Mouse (Mus musculus) gastrocnemius, postnatal 10 days (tissue): ENCODE measurements around the gene Myo1g. TPM values are rescaled to one million over a fixed set of nuclear protein-coding genes. Genes with fewer than 3 reads are reported as not detected.
"Not testable (repeated sequence)": the region's sequence is repeated elsewhere in the genome, so short reads cannot be mapped to it uniquely, and the experiment has no call there.

Source experiments
- DNase-seq: peaks from one replicate; pipeline ENCODE4 v3.0.0; 2021; ENCODE audit warnings: mixed read lengths
- total RNA-seq, 2 experiments: library from RNA; stranded (reverse); gene quantifications; 2 replicates each; pipeline ENCODE4 v1.2.3; 2021

The Myo1g gene
- total RNA-seq, 2 experiments from 2014 or later = 1.6 to 2.5 TPM

DNA sequence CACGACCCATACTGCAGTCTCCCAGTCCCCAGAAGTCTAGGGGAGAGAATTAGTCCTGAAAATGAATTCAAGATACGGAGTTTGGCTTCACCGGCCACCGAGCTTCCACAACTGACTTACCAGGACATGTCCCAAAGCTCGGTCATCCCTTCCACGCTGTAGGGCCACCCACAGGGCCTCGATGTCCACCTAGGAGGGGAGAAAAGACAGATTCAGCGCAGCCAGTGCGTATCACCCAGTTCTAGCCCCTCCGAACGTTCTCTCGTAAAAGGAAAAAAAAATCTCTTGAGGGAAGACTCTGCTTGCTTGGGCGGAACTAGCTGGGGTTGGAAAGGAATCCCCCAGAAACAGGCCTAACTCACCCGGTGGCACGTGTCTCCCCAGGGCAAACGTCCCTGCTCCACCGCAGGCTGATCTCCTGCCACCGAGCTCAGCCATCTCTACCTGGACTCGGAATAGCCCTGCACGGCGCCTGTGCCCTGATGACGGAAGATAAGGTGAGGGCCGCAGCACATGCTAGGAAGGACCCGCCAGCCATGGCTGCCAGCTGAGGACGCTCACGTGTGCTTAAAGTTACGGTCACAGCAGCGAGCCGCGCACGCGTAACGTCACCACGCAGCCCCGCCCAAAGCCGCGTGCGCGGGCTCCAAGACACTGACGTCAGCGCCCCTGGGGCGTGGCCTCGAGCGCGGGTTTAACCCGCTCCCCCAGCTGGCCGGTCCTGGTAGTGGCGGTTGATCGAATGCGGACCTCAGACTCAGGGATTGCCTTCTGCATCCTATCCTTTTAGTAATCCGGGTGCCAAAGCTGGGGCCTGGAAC is 7.6 kb upstream of the Myo1g start:
- DNase-seq = peak; percentile 100

DNA sequence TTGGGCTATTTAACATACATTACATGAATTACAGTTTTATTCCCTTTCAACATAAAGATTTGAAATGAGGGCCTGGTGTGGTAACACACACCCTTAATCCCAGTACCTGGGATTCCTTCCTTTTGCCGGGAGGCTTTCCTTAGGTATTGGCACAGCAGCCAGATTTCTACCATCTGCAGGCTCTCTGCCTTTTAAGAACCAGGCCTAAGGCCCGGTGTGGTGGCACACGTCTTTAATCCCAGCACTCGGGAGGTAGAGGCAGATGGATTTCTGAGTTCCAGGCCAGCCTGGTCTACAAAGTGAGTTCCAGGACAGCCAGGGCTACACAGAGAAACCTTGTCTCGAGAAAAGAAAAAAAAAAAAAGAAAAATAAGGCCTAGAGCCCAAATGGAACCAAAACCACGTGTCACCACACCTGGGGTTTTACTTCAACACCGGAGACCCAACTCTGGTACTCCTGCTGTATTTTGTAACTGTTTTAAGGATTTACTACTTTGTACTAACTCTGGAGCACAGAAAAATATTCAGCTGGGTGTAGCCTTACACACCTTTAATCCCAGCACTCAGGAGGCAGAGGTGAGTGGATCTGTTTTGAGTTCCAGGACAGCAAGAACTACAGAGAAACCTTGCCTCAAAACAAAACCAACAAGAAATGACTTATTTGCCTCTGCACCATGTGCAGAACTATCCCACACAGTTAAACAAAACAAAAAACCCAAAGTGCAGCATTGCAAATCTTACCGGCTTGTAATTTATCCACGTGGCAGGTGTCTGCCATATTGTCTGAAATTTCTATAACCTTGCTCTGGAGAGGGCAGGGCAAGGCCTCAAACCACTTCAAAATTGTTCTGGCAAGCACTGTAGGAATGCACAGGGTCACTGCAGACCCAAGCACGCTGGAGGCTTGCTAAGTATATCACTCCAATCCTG is 6.8 kb upstream of the Myo1g start:
- no peak for DNase-seq

DNA sequence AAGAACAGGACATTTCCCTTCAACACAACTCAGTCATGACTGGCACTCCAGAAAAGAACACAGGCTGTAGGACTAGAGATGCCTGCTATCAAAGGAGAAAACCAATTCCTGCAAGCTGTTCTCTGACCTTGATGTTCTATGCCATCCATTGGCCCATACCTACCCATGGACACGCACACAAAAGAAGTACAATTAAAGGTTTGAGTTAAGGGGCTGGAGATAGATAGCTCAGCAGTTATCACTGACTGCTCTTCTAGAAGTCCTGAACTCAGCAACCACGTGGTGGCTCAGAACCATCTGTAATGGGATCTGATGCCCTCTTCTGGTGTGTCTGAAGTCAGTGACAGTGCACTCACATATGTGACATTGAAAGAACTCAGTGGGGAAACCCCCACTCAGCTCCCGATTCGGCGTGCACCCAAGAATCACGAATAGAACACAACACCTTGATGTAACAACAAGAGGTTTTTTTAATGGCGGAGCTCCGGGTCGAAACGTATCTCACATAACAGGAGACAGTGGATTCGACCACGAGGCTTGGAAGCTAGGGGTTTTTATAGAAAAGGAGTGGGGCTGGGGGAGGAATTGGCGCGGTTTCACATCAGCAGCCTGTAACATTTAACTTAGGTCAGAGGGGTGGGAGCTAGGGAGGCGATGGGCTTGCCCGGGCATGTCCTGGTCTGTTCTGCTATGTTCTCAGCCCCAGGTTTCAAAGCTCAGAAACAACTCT is 5.9 kb upstream of the Myo1g start:
- not testable (repeated sequence) for DNase-seq

DNA sequence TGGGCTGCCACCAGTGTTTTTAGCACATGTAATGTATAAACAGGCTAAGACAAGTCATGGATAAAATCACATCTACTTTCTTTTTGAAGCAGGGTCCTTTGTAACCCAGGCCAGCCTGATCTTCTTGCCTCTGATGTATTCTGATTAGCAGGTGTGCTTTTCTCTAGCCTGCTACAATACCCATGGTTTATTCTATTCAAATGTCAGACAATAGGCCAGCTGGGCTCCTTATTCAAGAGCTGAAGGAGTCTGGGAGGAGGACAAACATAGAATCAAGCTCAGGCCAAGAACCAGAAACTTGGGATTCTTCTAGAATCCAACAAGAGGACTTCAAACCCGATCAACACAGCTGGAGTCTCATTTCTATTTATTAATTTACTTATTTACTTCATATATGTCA is 4.5 kb upstream of the Myo1g start:
- DNase-seq = no peak

DNA sequence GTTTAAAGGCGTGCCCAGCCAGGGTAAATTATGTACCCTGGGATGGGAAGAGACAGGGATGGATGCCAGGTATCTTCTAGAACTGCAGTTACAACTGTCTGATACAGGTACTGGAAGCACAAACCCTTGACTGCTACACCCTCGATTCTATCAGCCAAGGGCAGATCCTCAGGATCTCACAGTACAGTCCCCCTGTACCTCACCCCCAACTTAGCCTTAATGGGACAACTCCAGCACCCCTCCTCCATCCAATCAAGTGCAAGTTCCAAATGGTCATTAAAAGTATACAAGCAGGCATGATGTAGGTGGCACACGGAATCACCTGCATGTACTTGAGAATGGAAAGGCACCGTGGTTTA is 4.1 kb upstream of the Myo1g start:
- no peak for DNase-seq

DNA sequence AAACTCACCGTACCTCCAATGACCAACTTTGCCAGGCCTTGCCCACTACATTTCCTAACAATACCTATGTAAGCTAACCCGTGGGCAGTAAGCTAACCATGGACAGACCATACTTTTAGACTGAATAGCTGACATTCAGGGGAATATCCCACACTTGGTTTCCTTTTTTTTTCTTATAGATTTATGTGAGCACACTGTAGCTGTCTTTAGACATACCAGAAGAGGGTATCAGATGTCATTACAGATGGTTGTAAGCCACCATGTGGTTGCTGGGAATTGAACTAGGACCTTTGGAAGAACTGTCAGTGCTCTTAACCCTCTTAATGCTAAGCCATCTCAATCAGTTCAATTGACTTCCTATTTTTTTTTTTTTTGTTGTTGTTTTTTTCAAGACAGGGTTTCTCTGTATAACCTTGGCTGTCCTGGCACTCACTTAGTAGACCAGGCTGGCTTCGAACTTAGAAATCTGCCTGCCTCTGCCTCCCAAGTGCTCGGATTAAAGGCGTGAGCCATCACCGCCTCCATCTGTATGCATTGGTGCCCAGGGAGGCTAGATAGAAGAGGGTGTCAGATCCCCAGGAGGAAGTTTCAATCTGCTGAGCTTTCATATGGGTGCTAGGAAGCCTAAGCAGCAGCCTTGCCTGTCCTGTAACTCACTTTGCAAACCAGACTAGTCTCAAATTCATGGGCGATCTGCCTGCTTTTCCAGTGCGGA is 3.6 kb upstream of the Myo1g start:
- DNase-seq = no peak

DNA sequence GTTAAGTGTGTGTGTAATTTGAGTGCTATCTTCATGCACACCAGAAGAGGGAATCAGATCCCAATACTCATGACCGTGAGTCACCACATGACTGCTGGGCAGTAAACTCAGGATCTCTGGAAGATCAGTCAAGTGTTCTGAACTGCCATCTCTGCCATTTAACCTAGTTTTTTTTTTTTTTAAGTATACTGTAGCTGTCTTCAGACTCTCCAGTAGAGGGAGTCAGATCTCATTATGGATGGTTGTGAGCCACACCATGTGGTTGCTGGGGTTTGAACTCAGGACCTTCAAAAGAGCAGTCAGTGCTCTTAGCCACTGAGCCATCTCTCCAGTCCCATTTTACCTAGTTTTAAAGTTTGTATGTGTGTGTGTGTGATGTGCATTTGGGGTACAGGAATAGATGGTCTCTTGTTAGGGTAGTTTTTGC is 2.9 kb upstream of the Myo1g start:
- no peak for DNase-seq

DNA sequence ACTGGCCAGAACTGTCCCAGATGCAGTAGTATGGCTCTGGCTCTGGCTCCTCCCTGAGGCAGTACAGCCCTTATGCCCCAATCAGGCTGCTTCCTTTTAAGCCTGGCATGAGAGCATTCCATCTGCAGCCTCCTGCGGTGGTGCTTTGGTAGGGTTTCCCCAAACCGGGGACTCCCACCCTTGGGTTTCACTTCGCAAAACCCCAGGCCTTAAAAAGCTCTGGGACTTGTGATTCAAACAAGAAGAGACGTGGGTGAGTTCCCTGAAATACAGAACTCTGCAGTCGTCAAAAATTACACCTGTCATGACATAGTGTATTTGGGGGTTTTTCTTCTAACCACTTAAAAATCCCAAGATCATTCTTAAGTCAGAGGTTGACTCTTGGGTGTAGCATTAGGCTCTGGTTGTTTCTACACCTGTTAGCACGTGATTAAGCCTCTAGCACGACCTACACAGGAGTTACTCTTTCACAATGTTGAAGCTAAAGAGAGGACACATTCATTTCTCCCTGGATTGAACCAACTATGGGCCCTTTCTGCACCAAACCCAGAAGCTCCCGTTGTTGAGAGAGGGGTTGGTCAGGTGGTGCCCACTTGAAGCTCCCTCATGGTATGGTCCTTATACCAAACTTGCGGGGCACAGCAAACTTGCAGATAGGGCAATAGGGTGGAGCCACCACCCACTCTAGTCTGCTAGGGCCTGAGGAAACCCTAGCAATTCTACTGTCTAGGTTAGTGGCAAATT is 2.2 kb upstream of the Myo1g start:
- no peak for DNase-seq

DNA sequence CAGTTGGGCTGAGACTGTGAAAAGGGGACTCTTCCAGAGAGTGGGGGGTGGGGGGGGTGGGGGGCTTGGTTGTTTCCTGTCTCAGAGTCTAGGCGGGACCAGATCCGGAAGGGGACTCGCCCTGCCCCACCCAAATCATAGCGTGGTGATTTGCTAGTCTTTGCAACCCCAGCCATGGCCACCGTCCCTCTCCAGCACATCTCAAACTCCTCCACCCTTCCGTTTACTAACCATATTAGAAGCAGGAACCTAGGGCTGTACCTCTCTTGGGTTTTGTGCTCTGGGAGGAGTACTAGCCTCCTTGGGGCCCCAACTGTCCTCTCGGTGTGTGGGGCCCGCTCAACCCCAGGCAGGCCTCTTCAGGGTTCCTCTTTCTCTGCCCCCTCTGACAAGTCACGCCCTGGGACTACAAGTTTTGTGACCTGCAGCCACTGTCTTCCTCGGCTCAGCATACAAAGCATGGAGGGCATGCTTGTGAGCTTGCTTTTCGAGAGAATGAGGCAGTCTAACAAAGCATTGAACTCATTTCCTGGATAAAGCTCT is 1.2 kb downstream of the Myo1g start:
- DNase-seq = no peak

DNA sequence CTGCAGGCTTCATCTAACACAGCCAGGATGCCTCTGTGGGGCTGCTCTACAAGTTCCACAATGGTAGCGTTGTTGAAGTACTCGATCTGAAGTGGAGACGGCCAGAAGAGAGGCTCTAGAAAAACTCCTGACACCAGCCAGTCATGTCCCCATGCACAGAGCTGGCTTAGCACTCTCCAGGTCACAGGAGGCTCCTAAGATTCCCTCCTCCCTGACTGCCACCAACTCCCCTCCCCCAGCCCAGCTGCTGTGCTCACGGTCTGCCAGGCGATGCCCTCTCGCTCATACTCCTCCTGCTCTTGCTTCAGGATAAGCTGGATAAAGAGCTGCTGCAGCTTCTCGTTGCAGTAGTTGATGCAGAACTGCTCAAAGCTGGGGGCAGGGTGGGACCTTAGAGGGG is 5.9 kb downstream of the Myo1g start:
- DNase-seq = peak; percentile 42

DNA sequence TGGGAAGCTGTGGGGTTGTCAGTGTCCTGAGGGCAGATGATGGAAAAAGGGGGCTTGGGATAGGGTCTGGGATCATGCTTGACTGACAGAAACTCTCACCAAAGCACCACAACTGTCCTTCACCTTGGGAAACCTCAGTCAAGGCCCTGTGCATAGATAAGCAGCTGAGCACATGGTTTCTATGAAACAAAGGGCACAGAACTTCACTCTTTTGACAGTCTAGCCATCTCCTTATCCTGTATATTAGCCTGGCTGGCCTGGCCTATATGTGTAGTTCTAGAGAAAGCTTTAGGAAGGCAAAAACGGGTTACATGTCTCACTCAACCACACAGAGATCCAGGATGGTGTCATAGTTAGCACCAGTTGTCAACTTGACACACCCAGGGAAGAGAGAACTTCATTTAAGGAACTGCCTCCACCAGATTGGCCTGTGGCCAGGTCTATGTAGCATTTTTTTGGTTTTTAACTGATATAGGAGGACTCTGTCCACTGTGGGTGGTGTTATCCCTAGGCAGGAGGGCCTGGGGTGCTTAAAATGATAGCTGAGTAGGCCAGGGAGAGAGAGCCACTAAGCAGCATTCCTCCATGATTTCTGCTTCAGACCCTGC is 12.4 kb downstream of the Myo1g start:
- no peak for DNase-seq

DNA sequence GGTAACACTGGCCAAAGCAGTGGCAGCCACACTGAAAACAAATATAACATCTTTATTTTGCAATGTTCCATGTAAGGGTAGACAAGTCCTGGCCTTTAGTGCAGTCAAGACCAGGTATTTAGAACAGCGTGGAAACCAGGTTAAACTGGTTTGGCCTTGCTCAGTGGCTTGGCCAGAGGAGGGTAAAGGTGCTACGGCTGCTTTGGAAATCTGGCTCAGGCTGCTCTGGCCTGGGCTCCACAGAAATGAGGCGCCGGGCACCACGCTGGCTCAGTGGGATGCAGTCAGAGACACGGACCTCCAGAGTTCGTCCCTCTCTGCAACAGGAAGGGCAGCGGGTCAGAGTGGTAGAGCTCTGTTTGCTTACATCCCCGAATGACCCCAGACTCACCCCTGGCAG is 14.2 kb downstream of the Myo1g start:
- no peak for DNase-seq

DNA sequence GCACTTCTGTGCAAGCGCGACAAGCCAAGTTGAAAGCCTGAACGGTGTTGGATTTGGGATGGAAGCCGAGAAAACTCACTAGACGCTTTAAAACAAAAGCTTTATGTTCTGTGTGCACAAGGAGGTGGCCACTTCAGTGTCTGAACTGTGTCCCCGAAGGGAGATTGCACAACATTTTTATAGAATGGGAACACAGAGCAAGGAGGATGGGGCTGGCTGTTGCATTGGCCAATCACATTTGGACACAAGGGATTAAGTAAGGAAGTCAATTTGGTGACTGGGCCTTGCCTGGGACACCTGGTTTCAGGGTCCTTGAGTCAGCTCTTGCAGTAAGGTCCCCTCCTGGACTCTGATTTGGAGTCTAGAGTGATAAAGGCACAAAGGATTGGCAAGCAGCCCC is 16.1 kb downstream of the Myo1g start:
- DNase-seq = no peak

DNA sequence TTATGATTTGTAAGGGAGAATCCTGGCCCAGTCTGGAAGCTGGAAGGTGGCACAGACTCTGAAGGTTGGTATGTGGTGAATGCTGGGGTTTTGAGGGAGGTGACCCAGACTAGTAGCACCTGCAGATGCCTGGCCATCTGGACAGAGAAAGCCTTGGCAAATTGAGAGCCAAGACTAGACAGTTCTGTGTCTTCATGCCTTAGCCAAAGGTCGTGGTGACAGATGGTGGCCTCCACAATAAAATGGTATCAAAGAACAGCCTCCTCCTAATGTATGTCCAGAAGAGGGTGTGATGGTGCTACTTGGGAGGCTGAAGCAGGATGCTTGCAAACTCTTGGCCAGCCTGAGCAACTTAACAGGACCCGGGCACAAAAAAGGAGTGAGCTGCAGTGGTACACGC is 16.5 kb downstream of the Myo1g start:
- DNase-seq = no peak

DNA sequence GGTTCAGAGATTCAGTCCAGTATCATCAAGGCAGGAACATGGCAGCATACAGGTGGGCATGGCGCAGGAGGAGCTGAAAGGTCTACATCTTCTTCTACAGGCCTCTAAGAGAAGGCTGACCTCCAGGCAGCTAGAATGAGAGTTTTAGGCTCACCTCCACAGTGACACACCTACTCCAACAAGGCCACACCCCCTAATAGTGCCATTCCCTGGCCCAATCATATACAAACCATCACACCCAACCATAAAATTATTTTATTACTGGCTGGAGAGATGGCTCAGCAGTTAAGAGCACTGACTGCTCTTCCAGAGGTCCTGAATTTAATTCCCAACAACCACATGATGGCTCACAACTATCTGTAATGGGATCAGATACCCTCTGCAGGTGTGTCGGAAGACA is 18.3 kb downstream of the Myo1g start:
- no peak for DNase-seq

DNA sequence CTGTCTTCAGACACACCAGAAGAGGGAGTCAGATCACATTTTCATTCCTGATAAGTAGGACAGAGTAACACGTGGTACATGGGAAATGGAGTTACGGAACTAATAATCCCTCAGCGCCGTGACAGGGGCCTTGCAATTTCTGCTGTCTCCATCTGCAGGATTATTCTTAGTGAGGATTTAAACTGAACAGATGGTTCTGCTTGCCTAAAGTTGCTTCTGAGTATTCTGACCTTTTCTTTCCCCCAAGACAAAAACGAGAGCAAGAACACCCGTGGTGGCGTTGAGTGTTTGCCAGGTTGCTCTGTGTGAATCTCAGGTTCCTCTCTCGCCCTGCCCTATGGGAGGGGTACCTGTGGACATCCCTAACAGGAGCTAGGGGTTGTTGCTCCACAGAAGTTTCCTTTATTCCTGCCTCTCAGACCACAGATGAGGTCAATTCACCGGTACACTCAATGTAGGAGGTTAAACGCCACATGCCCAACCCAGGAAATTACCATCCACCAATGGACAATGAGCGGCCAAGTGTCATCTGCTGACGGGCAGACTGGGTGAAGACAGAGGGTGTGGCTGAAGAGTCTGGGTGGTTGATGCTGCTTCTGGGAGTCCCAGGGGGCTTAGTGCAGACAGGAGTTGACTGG is 23.3 kb downstream of the Myo1g start:
- DNase-seq = no peak

DNA sequence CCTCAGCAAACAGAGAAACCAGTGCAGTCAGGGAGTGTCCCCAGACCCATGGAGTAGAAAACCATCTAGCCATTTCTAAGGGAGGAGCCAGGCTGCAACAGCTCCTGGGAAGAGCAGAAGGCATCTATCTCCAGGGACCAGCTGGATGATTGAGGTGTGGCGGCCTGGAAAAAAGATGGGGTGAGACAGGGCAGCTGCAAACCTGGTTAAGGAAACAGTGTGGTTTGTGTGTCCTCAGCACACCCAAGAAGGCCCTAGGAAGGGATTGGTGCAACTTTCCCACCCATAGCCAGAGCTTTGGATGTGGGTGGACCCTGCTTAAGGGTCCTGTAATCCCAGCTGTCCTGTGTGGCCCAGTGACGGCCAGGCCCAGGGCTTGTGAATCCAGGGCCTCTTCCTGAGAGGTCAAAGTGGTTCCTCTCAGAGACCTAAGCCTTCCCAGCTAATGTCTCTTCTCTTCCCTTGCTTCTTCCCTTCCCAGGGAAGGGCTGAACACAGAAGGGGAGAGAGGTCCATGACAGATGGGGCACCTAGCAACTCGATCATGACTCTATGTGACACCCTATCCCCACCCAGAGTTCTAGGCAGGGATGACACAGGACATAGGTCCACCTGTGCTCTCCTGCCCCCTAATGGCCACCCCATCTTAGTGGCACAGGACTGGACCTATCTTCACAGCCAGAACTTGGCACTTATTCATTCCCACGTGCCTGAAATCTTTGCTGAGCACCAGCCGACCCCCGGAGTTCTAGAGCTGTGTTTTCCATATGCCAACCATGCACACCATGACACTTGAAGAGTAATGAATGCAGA is 30.9 kb downstream of the Myo1g start:
- peak; percentile 40 for DNase-seq

DNA sequence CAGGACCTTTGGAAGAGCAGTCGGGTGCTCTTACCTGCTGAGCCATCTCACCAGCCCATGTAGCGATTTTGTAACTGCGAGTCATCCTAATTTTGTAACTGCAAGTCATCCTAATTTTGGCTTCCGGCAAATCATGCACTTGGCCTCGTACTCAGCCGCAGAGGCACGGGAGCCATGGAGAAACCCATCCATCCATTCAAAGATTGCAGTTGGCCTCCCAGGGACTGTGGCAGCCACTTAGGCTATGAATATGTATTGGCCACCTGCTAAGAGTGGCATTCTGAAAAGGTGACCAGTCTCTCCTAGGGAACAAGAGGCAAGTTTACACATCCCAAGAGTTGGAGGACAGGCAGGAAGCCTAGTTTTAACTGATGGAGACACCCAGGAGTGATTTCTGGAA is 31.5 kb downstream of the Myo1g start:
- DNase-seq = no peak

DNA sequence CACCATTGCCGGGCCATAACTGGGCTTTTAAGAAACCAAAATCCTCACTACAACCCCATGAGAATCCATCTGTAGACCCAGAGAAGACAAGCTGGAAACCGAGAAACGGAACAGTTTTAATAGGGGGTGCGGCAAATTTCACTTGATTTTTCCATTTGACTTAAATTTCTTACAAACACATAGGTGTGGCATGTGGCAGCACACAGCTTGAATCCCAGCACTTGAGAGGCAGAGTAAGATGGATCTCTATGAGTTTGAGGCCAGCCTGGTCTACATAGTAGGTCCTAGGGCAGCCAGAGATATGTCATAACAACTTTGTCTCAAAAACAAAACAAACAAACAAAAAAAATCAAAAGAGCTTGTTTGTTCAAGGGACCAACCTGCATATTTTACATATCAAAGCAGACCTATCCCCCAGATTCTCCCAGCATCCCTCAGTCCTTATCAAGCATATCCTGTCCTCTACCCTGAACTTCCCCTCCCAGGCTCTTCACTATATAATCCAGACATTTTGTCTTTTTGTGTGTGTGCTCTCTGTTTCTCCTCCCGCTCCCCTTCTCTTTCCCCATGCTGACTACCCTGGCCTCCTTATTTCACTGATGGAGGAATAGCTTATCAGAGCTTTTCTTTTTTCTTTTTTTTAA is 32.6 kb downstream of the Myo1g start:
- no peak for DNase-seq
